Mouse (Mus musculus) thymus, adult 2 months (tissue): ENCODE results near the gene Ubl7. TPM values are rescaled to one million over a fixed set of nuclear protein-coding genes. Genes with fewer than 3 reads are reported as not detected.

Source experiments
- DNase-seq: peaks from one replicate; pipeline ENCODE4 v3.0.0; 2021
- H3K27ac ChIP-seq: fragments of 200-500 bp; 2 replicates; pipeline ENCODE4 v1.5.1; 2012; ENCODE audit warnings: low read length, control low read depth; ENCODE audit not compliant: control insufficient read depth, insufficient read depth
- H3K27me3 ChIP-seq: fragments of 200-500 bp; 2 replicates; pipeline ENCODE4 v1.6.1; 2012; ENCODE audit warnings: mild to moderate bottlenecking, low read length, moderate library complexity, mixed read lengths; ENCODE audit not compliant: control insufficient read depth, insufficient read depth
- H3K36me3 ChIP-seq: fragments of 200-500 bp; 2 replicates; pipeline ENCODE4 v1.6.1; 2012; ENCODE audit warnings: mild to moderate bottlenecking, low read length, moderate library complexity; ENCODE audit not compliant: control insufficient read depth, insufficient read depth
- H3K4me1 ChIP-seq: fragments of 200-500 bp; replicated peaks from 2 replicates; pipeline ENCODE4 v1.6.1; 2012; ENCODE audit warnings: low read length; ENCODE audit not compliant: control insufficient read depth, insufficient read depth
- H3K4me3 ChIP-seq: fragments of 200-500 bp; 2 replicates; pipeline ENCODE4 v1.5.1; 2012; ENCODE audit warnings: mild to moderate bottlenecking, low read length, control low read depth, moderate library complexity; ENCODE audit not compliant: control insufficient read depth, insufficient read depth
- CTCF ChIP-seq: fragments of 200-500 bp; IDR thresholded peaks from 2 replicates; pipeline ENCODE4 v1.5.1; 2012; ENCODE audit warnings: mild to moderate bottlenecking, control low read depth, low read length, moderate library complexity, borderline replicate concordance; ENCODE audit not compliant: control insufficient read depth, poor library complexity, insufficient read depth; ENCODE audit errors: extremely low read depth
- POLR2A ChIP-seq: fragments of 200-500 bp; IDR thresholded peaks from 2 replicates; pipeline ENCODE4 v1.6.1; 2012; ENCODE audit warnings: mild to moderate bottlenecking, low read length, control low read depth, moderate library complexity; ENCODE audit not compliant: control insufficient read depth, poor library complexity, insufficient read depth; ENCODE audit errors: extremely low read depth
- WGBS: fragments of 180-500 bp; shearing (Covaris S2); methylation state at CpG from one replicate; pipeline ENCODE4 v1.1.7; 2018; 5-methylcytosine and 5-hydroxymethylcytosine counted together
- polyA plus RNA-seq: library from polyadenylated mRNA; depleted of rRNA; stranded (reverse); fragments of >200 nt; gene quantifications from 2 replicates; pipeline ENCODE4 v1.2.3, GENCODE M21; 2012

The Ubl7 gene
- polyA plus RNA-seq, 1 experiment: 182 TPM

GRCm38 (mm10) chr9:57912571-57912970 lies 1.8 kb downstream of the Ubl7 start:
- peaks cover 4% of the 10 kb centered on the region for H3K4me1 ChIP-seq
- TF ChIP-seq CTCF (no peak), POLR2A (no peak)
- H3K27me3 ChIP-seq: no peaks in the 10 kb centered on the region
- no peak overlapping the region for H3K4me3 ChIP-seq
- DNase-seq: no peak
- H3K27ac ChIP-seq: no peak overlapping the region
- WGBS: 96% methylated on average over 5 of the region's 5 CpGs
- H3K36me3 ChIP-seq: peaks cover 13% of the 10 kb centered on the region

GRCm38 (mm10) chr9:57921491-57922060 lies 10.8 kb downstream of the Ubl7 start:
- TF ChIP-seq POLR2A (no peak), CTCF (no peak)
- H3K27me3 ChIP-seq: no peaks in the 10 kb centered on the region
- H3K4me1 ChIP-seq: no peaks in the 10 kb centered on the region
- WGBS: 96% methylated on average over 9 of the region's 9 CpGs
- H3K4me3 ChIP-seq: no peak overlapping the region
- peaks cover 79% of the 10 kb centered on the region for H3K36me3 ChIP-seq
- DNase-seq: no peak
- no peak overlapping the region for H3K27ac ChIP-seq

GRCm38 (mm10) chr9:57922381-57922780 lies 11.6 kb downstream of the Ubl7 start:
- no peak overlapping the region for H3K27ac ChIP-seq
- no peak overlapping the region for H3K4me3 ChIP-seq
- DNase-seq: no peak
- no peaks in the 10 kb centered on the region for H3K27me3 ChIP-seq
- H3K36me3 ChIP-seq: peaks cover 79% of the 10 kb centered on the region
- WGBS: 98% methylated on average over 5 of the region's 5 CpGs
- H3K4me1 ChIP-seq: peaks cover 1% of the 10 kb centered on the region; the same call in 1 of the 2 replicates
- TF ChIP-seq CTCF (no peak), POLR2A (no peak)

GRCm38 (mm10) chr9:57923046-57923445 lies 12.3 kb downstream of the Ubl7 start:
- H3K4me3 ChIP-seq: no peak overlapping the region
- peaks cover 5% of the 10 kb centered on the region; the same call in 1 of the 2 replicates for H3K4me1 ChIP-seq
- no peaks in the 10 kb centered on the region for H3K27me3 ChIP-seq
- 99% methylated on average over 3 of the region's 3 CpGs for WGBS
- no peak for DNase-seq
- no peak overlapping the region for H3K27ac ChIP-seq
- peaks cover 78% of the 10 kb centered on the region for H3K36me3 ChIP-seq
- TF ChIP-seq POLR2A: no peak
- no peak for TF ChIP-seq CTCF

GRCm38 (mm10) chr9:57931166-57931767 lies 20.5 kb downstream of the Ubl7 start:
- TF ChIP-seq POLR2A (no peak), CTCF (no peak)
- DNase-seq: no peak
- Histone ChIP-seq H3K4me1 (peaks cover 42% of the 10 kb centered on the region), H3K36me3 (peaks cover 7% of the 10 kb centered on the region), H3K27ac (peak overlapping the region; percentile 22; the same call in 1 of the 2 replicates), H3K27me3 (no peaks in the 10 kb centered on the region), H3K4me3 (no peak overlapping the region)
- WGBS: 87% methylated on average over 5 of the region's 5 CpGs

GRCm38 (mm10) chr9:57932253-57932652 lies 21.5 kb downstream of the Ubl7 start:
- no peaks in the 10 kb centered on the region for H3K27me3 ChIP-seq
- H3K4me3 ChIP-seq: no peak overlapping the region
- H3K4me1 ChIP-seq: peaks cover 42% of the 10 kb centered on the region
- TF ChIP-seq POLR2A: no peak
- TF ChIP-seq CTCF: no peak
- 30% methylated on average over 3 of the region's 3 CpGs for WGBS
- 0 out of 2 replicates have a peak overlapping the region, but pooled peaks have one; percentile 19 for H3K27ac ChIP-seq
- no peak for DNase-seq
- H3K36me3 ChIP-seq: peaks cover 4% of the 10 kb centered on the region; the same call in 1 of the 2 replicates

GRCm38 (mm10) chr9:57932831-57933602 lies 22.2 kb downstream of the Ubl7 start:
- Histone ChIP-seq H3K27ac (no peak overlapping the region), H3K4me1 (peaks cover 38% of the 10 kb centered on the region), H3K27me3 (no peaks in the 10 kb centered on the region), H3K4me3 (no peak overlapping the region), H3K36me3 (peaks cover 4% of the 10 kb centered on the region; the same call in 1 of the 2 replicates)
- 59% methylated on average over 6 of the region's 6 CpGs for WGBS
- TF ChIP-seq POLR2A (no peak), CTCF (no peak)
- no peak for DNase-seq
